Mouse (Mus musculus) heart, postnatal 10 days (tissue): Measurements from ENCODE around the gene Poc1a. TPM values are rescaled to one million over a fixed set of nuclear protein-coding genes. Genes with fewer than 3 reads are reported as not detected.

Experiments used
- DNase-seq, 2 experiments: peaks; one replicate each; pipeline ENCODE4 v3.0.0; 2021
- intact Hi-C: fragments of 180-260 bp; cut with DNase I; formaldehyde crosslinking; loops from one replicate; pipeline ENCODE4 v1.15.1; 2025
- total RNA-seq, 2 experiments: library from RNA; stranded (reverse); gene quantifications; 2 replicates each; pipeline ENCODE4 v1.2.3; 2021

Poc1a gene
- total RNA-seq, 2 experiments from 2014 or later = 6.4 to 7.2 TPM

- intact Hi-C loops = no loop called here
Measured at GRCm38 (mm10) chr9:106355975-106356286, 75.1 kb downstream of the Poc1a start.

GRCm38 (mm10) chr9:106356323-106356844 lies 75.5 kb downstream of the Poc1a start:
- no peak for DNase-seq
- intact Hi-C loops = no loop called here

More at GRCm38 (mm10) chr9:106355975-106356286, 75.1 kb downstream of the Poc1a start:
- no peak for DNase-seq

DNA sequence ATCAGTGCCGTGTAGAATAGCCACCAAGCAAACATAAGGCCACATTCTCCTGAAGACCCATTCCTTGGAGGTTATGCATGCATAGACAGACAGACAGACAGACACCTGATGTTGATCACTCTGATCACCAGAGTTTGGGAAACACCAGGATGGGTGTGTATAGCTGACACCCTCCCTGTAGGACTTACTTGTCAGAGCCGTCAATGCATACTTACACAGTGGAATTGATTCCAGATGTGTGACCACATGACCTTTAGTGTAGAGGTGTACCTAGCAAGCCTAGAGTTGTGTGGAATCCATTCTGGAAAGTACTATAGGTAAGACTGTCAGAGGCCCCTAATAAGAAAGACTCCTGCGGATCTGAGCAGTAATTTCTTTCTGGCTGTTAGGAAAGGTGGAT lies 76.3 kb downstream of the Poc1a start:
- intact Hi-C loops = no loop called here
- DNase-seq = no peak

DNA sequence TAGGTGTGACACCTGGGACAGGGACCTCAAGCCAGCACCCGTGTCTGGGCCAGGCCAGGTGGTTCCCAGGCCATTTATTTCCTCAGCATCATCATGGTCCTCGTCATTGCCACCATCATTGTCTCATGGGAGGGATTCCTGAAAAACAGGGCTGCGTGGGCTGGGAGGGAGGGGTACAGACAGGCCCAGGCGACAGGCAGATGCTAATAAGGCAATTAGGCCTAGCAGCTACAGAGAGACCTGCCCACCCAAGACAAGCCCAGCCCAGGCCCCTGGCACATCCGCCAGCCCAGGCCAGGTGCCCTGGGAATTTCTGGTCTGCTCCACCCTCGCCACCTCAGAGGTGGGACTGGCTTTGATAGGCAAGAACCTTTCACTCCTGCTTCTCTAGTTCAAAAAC lies 78.4 kb downstream of the Poc1a start:
- intact Hi-C loops = no loop called here
- DNase-seq = no peak

DNA sequence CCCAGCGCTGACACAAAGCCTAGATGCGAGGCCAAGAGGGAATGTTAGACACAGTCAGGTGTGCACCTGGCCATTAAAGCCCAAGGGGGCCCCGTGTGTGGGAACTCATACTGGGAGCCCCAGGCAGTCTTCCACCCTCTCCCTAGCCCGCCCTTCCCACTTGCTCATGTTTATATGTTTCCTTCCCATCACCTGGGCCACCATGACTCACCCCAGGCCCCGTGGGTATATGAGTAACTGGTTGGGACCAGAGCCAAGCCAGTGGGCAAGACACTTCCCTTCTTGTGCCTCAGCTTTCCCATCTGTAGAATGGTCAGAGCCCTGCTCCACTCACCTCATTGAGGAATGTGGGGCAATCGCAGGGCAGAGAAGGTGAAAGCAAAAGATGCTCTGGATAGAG lies 80.3 kb downstream of the Poc1a start:
- intact Hi-C loops = no loop called here
- no peak for DNase-seq

GRCm38 (mm10) chr9:106365333-106365732 lies 84.5 kb downstream of the Poc1a start:
- intact Hi-C loops = no loop called here

GRCm38 (mm10) chr9:106366188-106366587 lies 85.3 kb downstream of the Poc1a start:
- no peak for DNase-seq

More at GRCm38 (mm10) chr9:106365333-106365732, 84.5 kb downstream of the Poc1a start:
- no peak for DNase-seq

GRCm38 (mm10) chr9:106367001-106367400 lies 86.1 kb downstream of the Poc1a start:
- intact Hi-C loops = loop anchor here (1.0 to 2.0 kb wide), 2 partner anchors 50 to 60 kb away; no protein-coding TSS in a partner anchor
- DNase-seq = no peak

More at GRCm38 (mm10) chr9:106366188-106366587, 85.3 kb downstream of the Poc1a start:
- intact Hi-C loops = loop anchor here (2.0 kb wide), 1 partner anchor 59 kb away; no protein-coding TSS in a partner anchor

DNA sequence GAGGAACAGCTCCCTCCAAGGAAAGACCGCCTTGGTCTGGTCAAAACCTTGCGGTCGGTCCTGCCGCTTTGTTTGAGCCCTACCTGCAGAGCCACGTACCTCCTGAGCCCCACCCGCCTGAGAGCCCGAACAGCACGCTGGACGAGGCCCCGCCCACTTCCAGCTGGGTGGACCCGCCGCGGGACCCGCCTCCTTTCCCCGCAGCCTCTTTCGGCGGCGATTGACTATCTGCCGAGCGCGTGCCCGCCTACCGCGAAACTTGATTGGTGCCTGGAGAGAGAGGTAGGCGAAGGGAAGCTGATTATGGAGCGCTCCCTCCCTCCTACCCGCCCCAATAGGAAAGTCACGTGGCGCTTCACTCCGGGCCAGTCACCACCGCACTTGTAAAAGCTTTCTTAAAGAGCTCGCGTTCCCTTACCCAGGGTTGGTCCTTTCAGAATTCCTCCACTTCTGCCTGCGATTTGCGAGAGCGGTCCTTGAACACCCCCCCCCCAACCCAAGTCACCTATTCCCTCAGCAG lies 86.8 kb downstream of the Poc1a start:
- intact Hi-C loops = loop anchor here (1.0 to 2.0 kb wide), 3 partner anchors 39 to 61 kb away; no protein-coding TSS in a partner anchor
- peak; percentile 99 for DNase-seq

GRCm38 (mm10) chr9:106368112-106368717 lies 87.4 kb downstream of the Poc1a start, which contains the start of gene Dusp7:
Dusp7 (plus strand) TSS chr9:106368632.
- DNase-seq = peak; percentile 85 to 90
- intact Hi-C loops = loop anchor here (2.0 kb wide), 1 partner anchor 39 kb away; no protein-coding TSS in a partner anchor

- peak; percentile 70 to 76 for DNase-seq
- intact Hi-C loops = loop anchor here (2.0 kb wide), 1 partner anchor 38 kb away; no protein-coding TSS in a partner anchor
Measured at GRCm38 (mm10) chr9:106368831-106369501, 88.1 kb downstream of the Poc1a start.

DNA sequence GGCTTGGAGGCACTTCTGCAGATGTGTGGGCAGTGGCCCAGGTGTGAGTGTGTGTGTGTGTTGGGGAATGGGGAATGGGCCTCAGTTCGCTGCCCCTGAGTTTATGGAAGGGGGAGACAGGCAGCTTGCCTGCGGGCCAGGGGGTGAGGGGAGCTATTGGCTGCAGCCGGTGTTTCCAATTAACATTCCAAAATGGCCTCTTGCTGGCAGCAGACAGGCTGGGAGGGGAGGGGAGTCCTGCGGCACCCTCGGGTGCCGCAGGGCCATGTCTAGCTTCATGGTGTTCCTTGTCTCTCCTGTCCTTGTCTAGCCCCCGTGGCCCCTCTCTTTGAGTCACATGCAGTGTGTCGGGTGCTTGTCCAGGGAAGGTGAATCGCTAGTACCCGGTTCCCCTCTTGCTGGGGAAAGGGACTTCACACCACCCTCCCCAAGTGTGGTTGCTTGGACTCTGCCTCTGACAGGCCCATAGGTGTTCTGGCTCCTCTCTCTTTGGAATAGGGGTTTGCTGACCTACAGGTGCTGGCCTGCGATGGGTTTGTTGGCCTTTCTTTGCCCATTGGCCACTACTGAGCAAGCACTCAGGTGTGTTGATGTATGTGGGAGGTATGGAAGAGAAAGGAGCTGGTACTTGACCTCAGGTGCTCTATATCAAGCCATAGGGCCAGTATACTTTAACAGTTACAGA lies 89.1 kb downstream of the Poc1a start:
- intact Hi-C loops = loop anchor here (1.0 to 2.0 kb wide), 3 partner anchors 15 to 48 kb away; no protein-coding TSS in a partner anchor
- peak; percentile 80 to 82 for DNase-seq

DNA sequence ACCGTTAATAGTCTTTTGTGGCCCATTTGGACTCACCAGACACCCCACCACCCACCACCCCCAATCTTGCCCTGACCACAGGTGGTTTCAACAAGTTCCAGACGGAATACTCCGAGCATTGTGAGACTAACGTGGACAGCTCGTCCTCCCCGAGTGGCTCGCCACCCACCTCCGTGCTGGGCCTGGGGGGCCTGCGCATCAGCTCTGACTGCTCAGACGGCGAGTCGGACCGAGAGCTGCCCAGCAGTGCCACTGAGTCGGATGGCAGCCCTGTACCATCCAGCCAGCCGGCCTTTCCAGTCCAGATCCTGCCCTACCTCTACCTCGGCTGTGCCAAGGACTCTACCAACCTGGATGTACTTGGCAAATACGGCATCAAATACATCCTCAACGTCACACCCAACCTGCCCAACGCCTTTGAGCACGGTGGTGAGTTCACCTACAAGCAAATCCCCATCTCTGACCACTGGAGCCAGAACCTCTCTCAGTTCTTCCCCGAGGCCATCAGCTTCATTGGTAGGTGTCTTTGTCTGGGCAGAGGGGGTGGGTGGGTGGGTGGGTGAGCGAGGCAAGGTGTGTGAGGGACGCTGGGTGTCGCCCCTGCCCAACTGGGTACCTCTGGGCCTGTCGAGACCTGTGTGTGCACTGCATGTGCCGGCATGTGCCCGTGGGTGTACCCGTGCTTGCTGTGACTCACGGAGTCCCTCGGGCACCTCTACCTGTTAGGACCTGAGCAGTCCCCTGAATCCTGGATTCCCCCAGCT lies 89.9 kb downstream of the Poc1a start:
- intact Hi-C loops = loop anchor here (1.0 to 2.0 kb wide), 2 partner anchors 14 to 47 kb away; no protein-coding TSS in a partner anchor
- no peak for DNase-seq

GRCm38 (mm10) chr9:106371384-106371671 lies 90.5 kb downstream of the Poc1a start:
- intact Hi-C loops = loop anchor here (2.0 kb wide), 1 partner anchor 13 kb away; no protein-coding TSS in a partner anchor
- no peak for DNase-seq

DNA sequence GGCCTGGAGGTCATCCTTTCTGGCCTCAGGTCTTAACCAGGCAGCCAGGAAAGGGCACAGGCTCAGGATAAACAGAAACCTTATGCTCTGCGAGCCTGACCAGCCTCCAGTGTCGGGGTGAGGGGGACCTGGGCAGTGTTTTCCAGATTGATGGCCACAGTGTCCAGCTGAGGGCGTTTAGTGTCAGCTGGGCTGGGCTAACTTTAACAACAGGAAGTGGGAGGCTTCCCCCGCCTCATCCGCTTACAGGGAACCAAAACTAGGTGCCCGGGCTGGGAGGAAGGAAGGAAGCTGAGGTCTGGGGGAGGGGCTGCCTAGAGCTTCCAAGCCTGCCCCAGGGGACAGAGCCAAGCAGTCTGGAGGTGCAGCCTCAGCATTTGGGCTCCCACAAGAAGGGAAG lies 90.9 kb downstream of the Poc1a start:
- DNase-seq = peak; percentile 90
- intact Hi-C loops = loop anchor here (2.0 kb wide), 1 partner anchor 13 kb away; no protein-coding TSS in a partner anchor

GRCm38 (mm10) chr9:106372431-106373412 lies 91.9 kb downstream of the Poc1a start:
- intact Hi-C loops = no loop called here
- DNase-seq = no peak

GRCm38 (mm10) chr9:106373973-106374372 lies 93.1 kb downstream of the Poc1a start:
- DNase-seq = no peak
- intact Hi-C loops = no loop called here

- DNase-seq = no peak
- intact Hi-C loops = no loop called here
Measured at GRCm38 (mm10) chr9:106377247-106377646, 96.4 kb downstream of the Poc1a start.

- no peak for DNase-seq
- intact Hi-C loops = no loop called here
Measured at GRCm38 (mm10) chr9:106378045-106378444, 97.2 kb downstream of the Poc1a start.
